Mouse (Mus musculus): ENCODE results near the gene C1ql1.

The C1ql1 gene

GRCm38 (mm10) chr11:102901199-102901598, 45.3 kb downstream of the C1ql1 start:
- no peak for DNase-seq (ENCODE audit: inconsistent ontology term)

DNA sequence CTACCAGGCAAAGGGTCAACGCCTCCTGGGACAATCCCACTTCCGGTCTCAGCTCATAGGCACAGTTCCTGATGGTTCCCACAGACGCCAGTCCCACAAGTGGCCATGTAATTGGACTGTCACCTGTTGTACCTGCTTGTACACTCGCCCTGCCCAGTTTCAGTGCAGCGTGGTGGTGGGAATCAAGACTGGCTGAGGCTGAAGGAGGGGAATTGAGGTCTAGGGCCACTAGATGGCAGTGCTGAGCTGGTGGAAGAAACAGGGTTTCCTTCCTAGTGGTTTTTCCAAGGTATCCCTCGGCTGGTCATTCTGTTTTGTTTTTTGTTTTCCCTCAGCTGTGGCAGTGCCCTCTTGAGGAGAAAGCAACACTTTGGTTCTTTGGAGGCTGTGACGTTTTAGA, 45.7 kb downstream of the C1ql1 start, which contains the start of gene Gfap:
TSS of gene Gfap (minus strand) at position 150 of the 400 bp plus-strand sequence.
- peak; percentile 84 for DNase-seq (ENCODE audit: inconsistent ontology term)

GRCm38 (mm10) chr11:102898408-102898807, 48.1 kb downstream of the C1ql1 start:
- DNase-seq (ENCODE audit: inconsistent ontology term) = peak; percentile 95

- DNase-seq (ENCODE audit: inconsistent ontology term) = no peak
Observed at GRCm38 (mm10) chr11:102896641-102897040, 49.8 kb downstream of the C1ql1 start.

- no peak for DNase-seq (ENCODE audit: inconsistent ontology term)
Observed at GRCm38 (mm10) chr11:102895779-102896178, 50.7 kb downstream of the C1ql1 start.

GRCm38 (mm10) chr11:102894716-102895115, 51.8 kb downstream of the C1ql1 start:
- no peak for DNase-seq (ENCODE audit: inconsistent ontology term)

- peak; percentile 59 for DNase-seq (ENCODE audit: inconsistent ontology term)
Observed at GRCm38 (mm10) chr11:102893015-102893651, 53.4 kb downstream of the C1ql1 start.

DNA sequence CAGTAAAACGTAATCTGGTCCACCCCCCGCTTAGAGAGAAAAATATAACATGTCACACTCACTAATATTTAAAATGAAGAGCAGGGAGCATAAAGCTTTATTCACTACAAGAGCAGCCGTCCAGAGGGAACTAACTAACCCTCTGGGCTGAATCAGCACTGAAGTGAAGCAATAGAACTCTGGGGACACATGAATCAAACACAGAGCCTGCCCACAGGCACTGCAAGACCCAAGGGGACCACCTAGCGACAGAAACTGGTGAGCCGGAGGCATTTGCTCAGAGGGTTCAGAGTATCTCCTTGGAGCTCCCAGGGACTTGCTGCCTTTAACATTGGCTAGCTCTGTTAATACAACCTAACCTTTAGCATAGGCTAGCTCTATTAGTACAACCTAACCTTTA, 56.4 kb downstream of the C1ql1 start:
- no peak for DNase-seq (ENCODE audit: inconsistent ontology term)
